Mouse (Mus musculus): ENCODE measurements around the gene Tmem159. TPM values are rescaled to one million over a fixed set of nuclear protein-coding genes. Genes with fewer than 3 reads are reported as not detected.

The Tmem159 gene
- total RNA-seq (2021) = 100 to 1,000 TPM in 1 of 2 experiments, 10 to 100 TPM in 1; 94.4 to 118 TPM
- long read RNA-seq, experiment 1, transcript Tmem159-201 (5 exons, 1,484 nt) = major isoform, 98 of 120 reads
- long read RNA-seq, experiment 1, partial matches to known transcripts = 17 of 120 reads
- long read RNA-seq, experiment 1, other reads (novel, unspliced or antisense) = 5 of 120 reads
- long read RNA-seq, experiment 2, transcript Tmem159-201 (5 exons, 1,484 nt) = major isoform, 133 of 156 reads
- long read RNA-seq, experiment 2, partial matches to known transcripts = 10 of 156 reads
- long read RNA-seq, experiment 2, other reads (novel, unspliced or antisense) = 13 of 156 reads

DNA sequence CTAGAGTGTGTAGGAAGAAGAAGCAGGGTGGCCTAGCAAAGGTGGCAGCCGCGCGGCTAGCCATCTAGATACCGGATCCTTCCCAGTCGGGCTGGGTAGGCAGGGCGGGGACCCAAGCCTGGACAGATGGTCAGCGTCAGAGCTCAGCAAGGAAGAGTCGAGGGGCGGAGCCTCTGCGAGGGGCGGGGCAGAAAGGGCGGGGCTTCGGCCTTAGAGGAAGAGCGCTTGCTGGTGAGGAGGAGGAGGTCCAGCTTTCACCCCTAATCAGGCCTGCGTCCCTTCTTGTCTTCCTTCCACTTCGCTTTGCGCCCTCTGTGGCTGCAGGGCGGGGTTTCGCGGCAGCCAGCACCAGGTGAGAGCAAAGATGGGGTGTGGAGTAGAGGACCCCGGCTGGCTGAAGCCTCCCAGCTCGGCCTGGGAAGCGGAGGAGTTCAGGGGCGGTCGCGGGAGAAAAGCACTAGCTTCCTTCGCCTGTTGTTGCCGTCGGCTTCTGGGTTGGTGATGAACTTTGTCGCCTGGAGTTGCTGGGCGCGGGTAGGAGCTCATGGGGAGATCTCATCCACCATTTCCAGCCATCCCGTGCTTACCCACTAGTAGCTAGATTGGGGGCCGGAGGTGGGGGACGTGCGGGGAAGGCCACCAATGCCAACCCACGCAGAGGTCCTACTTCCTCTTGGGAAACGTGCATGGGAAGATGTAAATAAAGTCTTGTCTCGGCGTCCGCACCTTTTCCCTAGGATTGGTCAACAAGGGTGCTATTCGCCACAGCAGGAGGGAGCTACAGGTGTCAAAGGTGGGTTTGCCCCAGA lies at the start of gene Tmem159:
Tmem159 (plus strand) TSS at position 190 of the 809 bp plus-strand sequence.
- peak; percentile 78 to 81 for DNase-seq (ENCODE audit: low spot score in 2 of 2)

- DNase-seq (ENCODE audit: low spot score in 2 of 2) = no peak
Measured at GRCm38 (mm10) chr7:120054016-120054415, 48.1 kb upstream of the Tmem159 start.

DNA sequence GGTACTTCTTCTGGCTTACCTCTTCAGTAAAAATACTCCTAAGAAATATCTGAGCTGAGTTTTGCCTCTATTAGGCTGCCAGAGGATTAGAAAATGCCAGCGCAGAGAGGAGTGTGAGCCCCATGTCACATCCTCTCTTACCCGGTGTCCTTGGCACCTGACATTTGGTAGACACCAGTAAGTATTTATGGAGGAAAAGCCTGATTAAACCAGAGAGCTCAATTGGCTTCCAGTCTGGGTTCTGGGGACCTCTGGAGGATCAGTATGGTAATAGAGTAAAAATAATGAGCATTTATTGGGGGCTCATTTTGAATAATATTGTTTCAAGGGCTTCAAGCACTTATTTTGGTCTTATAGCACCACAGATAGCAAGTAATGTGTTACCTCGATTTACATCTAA lies 46.7 kb upstream of the Tmem159 start:
- DNase-seq (ENCODE audit: low spot score in 2 of 2) = no peak

- DNase-seq (ENCODE audit: low spot score in 2 of 2) = no peak
Measured at GRCm38 (mm10) chr7:120064045-120064444, 38.1 kb upstream of the Tmem159 start.

- no peak for DNase-seq (ENCODE audit: low spot score in 2 of 2)
Measured at GRCm38 (mm10) chr7:120068114-120068513, 34.0 kb upstream of the Tmem159 start.

- no peak for DNase-seq (ENCODE audit: low spot score in 2 of 2)
Measured at GRCm38 (mm10) chr7:120069164-120069563, 33.0 kb upstream of the Tmem159 start.

DNA sequence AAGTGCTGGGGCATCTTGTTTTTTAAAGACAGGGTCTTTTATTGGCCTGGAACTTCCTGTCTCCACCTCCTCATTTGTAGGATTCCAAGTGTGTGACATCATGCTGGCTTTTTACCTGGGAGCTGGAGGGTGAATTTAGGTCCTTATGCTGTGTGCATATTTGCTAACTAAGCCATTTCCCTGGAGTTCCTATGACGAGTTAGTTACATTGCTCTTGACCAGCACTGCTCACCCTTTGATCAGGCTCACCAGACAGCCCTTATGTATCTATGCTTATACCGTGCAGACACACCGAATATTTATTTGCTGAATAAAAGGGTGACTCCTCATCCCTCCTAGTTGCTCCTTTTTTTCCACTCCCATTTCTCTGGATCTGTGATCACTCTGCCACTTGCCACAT lies 22.0 kb upstream of the Tmem159 start:
- DNase-seq (ENCODE audit: low spot score in 2 of 2) = no peak

- DNase-seq (ENCODE audit: low spot score in 2 of 2) = no peak
Measured at GRCm38 (mm10) chr7:120093033-120093432, 9.1 kb upstream of the Tmem159 start.

- DNase-seq (ENCODE audit: low spot score in 2 of 2) = no peak
Measured at GRCm38 (mm10) chr7:120094216-120094615, 7.9 kb upstream of the Tmem159 start.

- DNase-seq (ENCODE audit: low spot score in 2 of 2) = no peak
Measured at GRCm38 (mm10) chr7:120095180-120095579, 7.0 kb upstream of the Tmem159 start, which contains the start of gene Dnah3. Gene Dnah3 (minus strand): TSS chr7:120095280.

DNA sequence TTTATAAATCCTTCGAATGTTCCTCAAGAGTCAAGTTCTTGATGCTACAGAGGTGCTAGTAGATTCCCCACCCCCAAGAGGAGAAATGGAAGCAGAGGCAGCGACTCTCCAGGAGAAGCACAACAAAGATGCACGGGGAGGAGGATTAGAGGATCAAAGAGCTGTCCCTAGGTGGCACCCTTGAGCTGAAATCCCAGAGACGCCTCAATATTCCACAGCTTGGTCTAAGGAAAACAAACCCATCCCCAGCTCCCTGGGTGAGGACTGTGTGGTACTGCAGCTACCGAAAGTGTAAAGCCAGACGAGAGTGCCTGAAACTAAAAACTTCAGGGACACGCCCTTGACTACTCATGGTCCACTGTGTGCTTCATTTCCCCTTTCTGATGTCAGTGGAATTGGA lies 4.3 kb upstream of the Tmem159 start:
- no peak for DNase-seq (ENCODE audit: low spot score in 2 of 2)

- peak; percentile 52 to 67 for DNase-seq (ENCODE audit: low spot score in 2 of 2)
Measured at GRCm38 (mm10) chr7:120098403-120098802, 3.8 kb upstream of the Tmem159 start.

DNA sequence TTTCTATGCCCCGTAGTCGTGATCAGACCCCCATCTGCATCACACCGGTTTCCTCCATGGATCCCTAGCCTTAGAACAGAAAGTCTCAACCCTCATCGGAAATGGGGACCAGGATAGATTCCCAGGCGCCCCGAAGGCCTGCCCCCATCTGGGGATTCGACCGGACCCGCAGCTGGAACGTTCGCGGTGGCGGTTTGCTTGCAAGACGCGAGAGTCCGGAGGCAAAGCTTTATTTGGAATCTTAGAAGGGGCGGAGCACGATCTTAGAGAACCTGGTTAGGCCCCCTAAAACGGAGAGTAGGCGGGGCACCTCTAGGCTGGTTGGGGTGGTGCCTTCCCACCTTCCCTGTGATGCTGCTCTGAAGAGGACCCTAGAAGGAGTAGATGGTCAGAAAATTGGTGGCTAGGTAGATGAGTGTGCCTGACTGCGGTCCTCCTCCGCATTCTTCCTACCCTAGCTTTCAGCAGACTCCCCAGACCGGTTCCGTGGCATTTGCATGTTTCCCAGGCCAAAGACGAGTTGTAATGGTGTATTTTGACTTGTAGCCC lies 940 bp downstream of the Tmem159 start:
- no peak for DNase-seq (ENCODE audit: low spot score in 2 of 2)

DNA sequence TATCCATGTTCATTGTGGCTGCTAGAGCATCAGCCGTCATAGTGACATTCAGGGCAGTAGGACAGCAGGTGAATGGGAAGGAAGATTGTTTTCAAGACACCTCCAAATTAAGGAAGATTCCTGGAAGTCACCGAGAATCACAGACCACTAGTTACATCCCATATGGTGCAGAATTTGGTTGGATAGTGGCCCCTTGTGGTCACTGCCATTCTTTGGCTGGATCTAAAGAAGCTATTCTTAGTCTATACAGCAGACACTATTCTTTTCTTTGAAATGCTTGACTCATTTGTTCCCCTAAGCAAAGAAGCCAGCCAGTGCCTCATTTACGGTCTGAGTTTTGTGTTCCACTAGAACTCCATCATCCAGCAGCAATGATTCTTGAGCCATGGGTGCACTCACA lies 2.8 kb downstream of the Tmem159 start:
- no peak for DNase-seq (ENCODE audit: low spot score in 2 of 2)

DNA sequence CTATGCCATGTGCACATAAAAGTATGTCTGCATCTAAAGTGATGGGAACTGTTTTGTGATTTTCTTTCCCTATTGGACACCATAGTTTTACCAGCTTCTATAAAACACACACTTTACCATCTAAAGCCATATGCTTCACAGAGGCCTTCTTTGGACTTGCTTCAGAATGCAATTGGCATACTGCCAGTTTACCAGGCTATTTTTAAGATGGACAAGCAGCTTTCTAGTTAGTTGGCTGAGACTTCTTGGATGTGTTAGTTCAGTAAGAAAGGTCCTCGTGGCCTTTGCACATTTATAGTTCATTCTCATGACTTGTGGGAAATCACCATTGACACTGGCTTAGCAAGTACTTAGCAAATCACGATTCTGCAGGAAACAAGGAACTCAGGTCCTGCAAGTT lies 4.2 kb downstream of the Tmem159 start:
- DNase-seq (ENCODE audit: low spot score in 2 of 2) = no peak

GRCm38 (mm10) chr7:120109676-120110075 lies 7.5 kb downstream of the Tmem159 start:
- no peak for DNase-seq (ENCODE audit: low spot score in 2 of 2)

DNA sequence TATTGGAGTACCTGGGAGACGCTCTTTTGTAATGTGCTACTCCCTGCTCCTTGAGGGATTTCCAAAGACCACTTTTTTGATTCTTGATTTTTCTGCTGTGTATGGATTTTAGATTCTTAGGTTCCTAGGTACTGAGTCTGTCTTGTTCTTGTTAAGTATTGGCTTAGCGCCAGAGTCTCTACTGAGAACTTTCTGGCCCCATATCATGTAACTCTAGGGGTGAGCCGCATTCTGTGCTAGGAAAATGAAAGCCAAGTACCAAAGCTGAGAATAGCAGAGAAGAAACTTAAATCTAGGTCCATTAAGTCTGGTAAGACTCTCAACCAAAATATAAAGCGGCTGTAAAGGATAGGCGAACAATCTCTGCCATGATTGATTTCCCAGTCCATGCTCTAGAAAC lies 14.8 kb downstream of the Tmem159 start:
- DNase-seq (ENCODE audit: low spot score in 2 of 2) = no peak

DNA sequence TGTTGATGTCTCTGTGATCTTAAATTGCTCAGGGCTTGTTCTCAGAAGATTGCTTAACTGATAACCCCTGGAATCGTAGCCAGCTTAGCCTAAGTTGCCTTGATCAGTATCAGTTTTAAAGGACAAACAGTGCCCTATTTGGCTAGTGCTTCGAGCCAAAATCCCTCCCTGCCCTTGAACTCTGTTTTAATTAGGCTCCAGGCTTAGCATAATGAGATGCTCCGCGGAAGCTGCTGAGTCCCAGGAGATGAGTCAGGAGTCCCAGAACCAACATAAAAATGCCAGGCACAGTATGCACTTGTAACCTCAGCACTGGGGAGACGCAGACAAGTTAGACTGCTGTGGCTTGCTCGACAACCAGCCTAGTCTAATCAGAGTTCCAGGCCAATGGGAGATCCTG lies 15.4 kb downstream of the Tmem159 start:
- no peak for DNase-seq (ENCODE audit: low spot score in 2 of 2)

DNA sequence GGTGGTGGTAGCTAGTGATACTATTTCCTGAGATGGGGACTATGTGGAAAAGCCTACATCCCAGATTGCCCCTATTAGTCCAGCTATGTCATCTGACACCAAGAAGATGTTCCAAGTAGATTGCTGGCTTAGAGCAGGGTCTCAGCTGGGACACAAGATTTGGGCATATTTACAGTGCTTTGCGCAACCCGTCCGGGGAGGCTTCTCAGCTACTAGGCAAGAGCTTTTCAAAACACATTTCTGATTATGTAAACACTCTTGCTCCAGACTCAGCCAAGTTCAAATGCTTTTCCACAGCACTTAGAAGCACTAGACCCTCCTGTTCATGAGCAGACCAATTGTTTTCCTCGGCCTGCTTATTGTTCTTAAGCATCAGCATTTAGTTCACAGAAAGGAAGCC lies 21.6 kb downstream of the Tmem159 start:
- no peak for DNase-seq (ENCODE audit: low spot score in 2 of 2)

DNA sequence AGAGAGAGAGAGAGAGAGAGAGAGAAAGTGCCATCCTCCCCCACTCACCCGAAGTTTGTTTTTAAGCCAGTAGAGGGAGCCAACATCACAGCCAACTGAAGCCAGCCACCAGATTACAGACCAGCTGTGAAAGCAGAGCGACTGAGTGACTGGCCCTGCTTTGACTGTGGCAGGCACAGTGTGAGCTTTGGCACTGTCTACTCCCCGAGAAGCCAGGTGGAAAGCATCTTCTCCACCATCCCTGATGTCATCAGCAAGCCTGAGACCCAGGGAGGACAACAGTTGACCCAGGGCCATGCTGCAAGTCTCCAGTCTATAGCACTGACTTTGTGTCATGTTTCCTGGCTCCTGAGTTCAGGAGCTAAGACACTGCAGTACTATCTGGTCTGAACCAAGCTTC lies 22.7 kb downstream of the Tmem159 start:
- peak in 1 of 2 experiments; percentile 42 for DNase-seq (ENCODE audit: low spot score in 2 of 2)

DNA sequence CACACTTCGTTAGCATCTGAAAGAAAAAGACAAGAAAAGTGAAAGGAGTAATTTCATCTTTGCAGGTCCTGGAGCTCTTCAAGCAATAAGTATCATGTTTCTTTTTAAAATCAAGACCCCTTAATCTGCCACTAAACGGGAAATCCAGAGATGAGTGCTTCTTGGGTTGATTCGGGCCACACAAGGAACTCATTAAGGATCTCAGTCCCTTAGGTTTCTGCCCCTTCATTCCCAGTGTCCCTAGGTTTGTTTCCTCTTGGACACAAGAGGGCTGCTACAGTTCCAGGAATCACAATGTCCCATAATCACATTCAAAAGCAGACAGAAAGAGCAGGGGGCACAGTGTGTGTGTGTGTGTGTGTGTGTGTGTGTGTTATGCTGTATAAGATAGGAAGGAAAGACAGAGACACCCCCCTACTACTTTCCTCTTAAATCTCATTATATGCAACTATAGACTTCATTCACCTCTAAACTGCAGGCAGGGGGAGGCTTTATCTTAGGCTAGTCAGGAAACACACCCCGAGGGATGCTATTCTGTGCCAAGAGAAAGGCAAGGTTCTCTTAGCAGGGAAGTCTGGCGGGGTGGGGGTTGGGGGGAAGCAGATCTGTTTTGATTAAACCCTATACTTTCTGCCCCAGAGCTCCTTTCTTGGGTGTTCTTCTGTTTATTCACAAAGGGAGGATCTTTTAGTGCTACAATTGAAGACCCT lies 25.0 kb downstream of the Tmem159 start:
- no peak for DNase-seq (ENCODE audit: low spot score in 2 of 2)

DNA sequence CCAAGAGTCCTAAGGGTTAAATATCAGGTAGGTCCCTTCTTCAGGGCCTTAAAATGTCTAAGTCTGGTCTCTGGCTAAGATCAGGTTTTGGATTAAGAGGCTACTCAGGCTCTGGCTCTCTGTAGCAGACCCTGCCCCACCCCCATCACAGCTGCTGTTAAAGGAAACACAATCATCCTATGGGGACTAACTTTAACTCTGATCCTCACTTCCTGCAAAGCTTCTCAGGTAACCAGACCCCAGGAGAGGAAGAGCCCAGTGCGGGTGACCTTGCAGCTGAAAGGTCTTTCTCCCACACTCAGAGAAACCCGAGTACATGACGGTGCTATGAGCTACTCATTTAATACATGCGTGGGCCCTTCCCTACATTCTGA lies 25.5 kb downstream of the Tmem159 start:
- DNase-seq (ENCODE audit: low spot score in 2 of 2) = no peak
